Mouse (Mus musculus) cortical plate, adult 2 months (tissue): Measurements from ENCODE around the gene Ebf4.
"Not testable (repeated sequence)": the region's sequence is repeated elsewhere in the genome, so short reads cannot be mapped to it uniquely, and the experiment has no call there.

Source experiments
- CTCF ChIP-seq: fragments of 200-500 bp; IDR thresholded peaks from 2 replicates; pipeline ENCODE4 v1.5.1; 2011; ENCODE audit warnings: mild to moderate bottlenecking, control low read depth, low read length; ENCODE audit not compliant: insufficient read depth; ENCODE audit errors: extremely low read depth
- POLR2A ChIP-seq: fragments of 200-500 bp; IDR thresholded peaks from 2 replicates; pipeline ENCODE4 v1.6.1; 2011; ENCODE audit warnings: mild to moderate bottlenecking, low read length, control low read depth; ENCODE audit not compliant: insufficient read depth; ENCODE audit errors: extremely low read depth

DNA sequence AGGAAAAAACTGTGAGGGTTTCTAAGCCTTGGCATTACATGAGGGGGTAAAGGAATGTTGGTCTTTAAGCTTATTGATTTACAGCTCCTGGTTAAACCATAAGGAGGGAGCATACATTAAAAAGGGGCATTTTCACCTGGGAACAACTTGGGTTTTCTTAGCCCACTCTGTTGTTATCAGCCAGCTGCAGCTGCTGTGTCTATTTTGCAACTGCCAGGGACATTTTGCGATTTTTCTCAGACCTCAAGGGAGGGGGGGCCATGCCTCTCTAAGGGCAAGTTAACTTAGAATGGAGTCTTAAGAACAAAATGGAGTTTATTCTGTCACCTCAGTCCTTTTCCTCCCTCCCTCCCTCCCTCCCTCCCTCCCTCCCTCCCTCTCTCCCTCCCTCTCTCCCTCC is 78.1 kb downstream of the Ebf4 start:
- TF ChIP-seq CTCF, POLR2A: not testable (repeated sequence)
